Mouse (Mus musculus) kidney, adult 9 months (tissue): ENCODE results near the gene Vmn2r92.
"Not testable (repeated sequence)": the region's sequence is repeated elsewhere in the genome, so short reads cannot be mapped to it uniquely, and the experiment has no call there.

ENCODE experiments used
- DNase-seq: peaks from one replicate; pipeline ENCODE4 v3.0.0; 2022

Vmn2r92 gene

GRCm38 (mm10) chr17:18151587-18151986 is at the start of gene Vmn2r92:
Vmn2r92 (plus strand) TSS chr17:18151887.
- not testable (repeated sequence) for DNase-seq

DNA sequence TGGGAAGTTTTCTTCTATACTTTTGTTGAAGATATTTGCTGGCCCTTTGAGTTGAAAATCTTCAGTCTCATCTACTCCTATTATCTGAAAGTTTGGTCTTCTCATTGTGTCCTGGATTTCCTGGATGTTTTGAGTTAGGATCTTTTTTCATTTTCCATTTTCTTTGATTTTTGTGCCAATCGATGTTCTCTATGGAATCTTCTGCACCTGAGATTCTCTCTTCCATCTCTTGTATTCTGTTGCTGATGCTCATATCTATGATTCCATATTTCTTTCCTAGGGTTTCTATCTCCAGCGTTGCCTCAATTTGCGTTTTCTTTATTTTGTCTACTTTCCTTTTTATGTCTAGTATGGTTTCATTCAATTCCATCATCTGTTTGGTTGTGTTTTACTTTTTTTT is 49.4 kb upstream of the Vmn2r92 start:
- not testable (repeated sequence) for DNase-seq

GRCm38 (mm10) chr17:18161194-18161593 is 9.5 kb downstream of the Vmn2r92 start:
- DNase-seq: not testable (repeated sequence)

- DNase-seq: no peak
Measured at GRCm38 (mm10) chr17:18189732-18190131, 38.0 kb downstream of the Vmn2r92 start.

DNA sequence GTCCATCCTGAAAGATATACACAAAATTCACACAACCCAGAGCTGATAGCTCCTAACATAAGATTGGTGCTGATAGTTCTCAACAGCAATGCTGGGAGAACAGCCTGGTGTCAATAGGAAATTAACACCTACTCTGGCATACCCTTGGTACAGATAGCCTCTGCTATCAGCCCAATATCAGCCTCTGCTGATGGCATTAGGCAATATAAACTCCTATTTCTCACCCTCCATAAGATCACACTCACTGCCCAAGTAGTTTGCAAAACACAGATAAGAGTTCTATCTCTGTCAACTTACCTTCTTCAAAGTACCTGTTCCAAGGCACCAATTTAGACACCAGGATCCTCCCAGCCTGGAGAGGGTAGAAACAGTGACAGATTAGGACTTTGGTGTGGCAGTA is 69.6 kb downstream of the Vmn2r92 start:
- no peak for DNase-seq

DNA sequence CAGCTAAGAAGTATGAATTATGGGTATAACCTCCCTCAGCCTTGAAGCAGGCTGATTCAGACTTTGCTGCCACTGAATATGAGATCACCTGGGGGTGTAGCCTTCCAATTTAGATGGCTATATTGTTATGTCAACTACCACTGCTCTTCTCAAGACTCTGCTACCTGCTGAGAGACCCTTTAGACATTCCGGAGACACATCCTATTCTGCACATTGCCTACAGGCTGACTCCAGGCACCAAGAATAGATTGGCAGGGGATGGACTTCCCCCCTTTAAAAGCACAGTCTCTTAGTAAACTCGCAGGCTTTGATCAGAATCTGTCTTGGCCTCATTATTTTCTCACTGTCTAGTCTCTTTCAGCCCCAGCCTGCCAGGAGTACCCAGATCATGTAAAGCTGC is 80.3 kb downstream of the Vmn2r92 start:
- no peak for DNase-seq

GRCm38 (mm10) chr17:18236931-18237330 is 85.2 kb downstream of the Vmn2r92 start:
- DNase-seq: no peak
